Mouse (Mus musculus): ENCODE results near the gene Egfl6. TPM values are rescaled to one million over a fixed set of nuclear protein-coding genes. Genes with fewer than 3 reads are reported as not detected.

Egfl6 gene
- polyA plus RNA-seq (2012; rRNA removed), result 5.1 and 9.5 TPM in 2 replicates

DNA sequence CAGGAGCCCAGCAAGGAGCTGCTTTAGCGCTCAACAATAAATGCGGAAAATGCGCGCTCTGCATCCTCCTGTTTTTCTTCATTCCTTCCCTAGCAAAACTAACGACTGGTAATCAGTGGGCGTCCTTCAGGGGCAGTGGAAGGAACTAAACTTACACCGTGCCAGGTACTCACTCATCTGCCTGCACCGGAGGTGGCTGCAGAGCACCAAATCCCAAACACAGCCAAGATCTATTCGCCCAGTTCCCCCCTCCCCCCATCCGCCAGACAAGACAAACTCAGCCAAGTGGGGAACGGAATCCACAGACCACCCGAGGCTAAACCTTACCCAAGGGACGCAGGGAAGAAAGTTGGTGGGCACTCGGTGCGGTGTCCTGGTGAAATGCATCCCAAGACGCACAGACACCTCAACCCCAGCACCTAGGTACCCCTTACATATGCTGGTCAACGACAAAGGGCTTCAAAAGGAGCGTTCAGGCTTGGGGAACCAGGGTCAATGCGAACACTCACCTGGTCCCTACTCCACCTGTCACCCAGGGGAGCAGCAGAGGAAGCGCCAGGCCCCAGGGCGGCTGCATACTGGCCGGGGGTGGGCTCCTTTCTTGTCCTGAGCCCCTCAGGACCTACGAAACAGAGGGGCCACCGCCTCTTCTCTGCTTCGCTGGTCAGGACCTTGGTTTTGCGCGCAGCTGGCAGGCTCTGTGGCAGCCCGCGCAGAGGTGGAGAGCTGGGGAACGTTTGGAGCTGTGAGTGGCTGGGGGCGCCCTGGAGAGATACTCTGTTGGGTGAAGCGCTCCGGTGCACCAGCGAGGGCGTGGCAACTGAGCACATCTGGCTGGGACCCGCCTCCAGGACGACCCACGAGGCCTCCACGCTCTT, at the start of gene Egfl6:
TSS of gene Egfl6 (minus strand) at position 774 of the 878 bp plus-strand sequence.

DNA sequence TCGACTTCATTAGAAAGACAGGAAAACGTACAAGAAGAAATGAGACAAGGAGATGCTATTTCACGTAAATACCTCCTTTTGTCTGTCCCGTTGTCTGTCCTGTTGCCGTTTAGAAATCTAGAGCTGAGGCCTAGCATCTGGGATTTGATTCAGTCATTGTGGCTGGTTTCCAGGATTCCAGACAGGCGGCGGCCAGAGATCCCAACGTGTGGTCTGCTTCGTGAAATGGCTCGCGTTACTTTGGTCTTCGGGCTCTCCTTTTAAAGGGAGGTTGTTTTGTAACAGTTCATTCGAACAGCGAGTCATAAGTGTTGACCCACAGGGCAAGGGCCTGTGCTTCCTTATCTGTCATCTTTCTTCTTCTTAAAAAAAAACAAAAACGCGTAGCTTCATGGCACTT, 67.2 kb downstream of the Egfl6 start, which contains the start of gene Tceanc:
TSS of gene Tceanc (minus strand) at position 223 of the 400 bp plus-strand sequence.

DNA sequence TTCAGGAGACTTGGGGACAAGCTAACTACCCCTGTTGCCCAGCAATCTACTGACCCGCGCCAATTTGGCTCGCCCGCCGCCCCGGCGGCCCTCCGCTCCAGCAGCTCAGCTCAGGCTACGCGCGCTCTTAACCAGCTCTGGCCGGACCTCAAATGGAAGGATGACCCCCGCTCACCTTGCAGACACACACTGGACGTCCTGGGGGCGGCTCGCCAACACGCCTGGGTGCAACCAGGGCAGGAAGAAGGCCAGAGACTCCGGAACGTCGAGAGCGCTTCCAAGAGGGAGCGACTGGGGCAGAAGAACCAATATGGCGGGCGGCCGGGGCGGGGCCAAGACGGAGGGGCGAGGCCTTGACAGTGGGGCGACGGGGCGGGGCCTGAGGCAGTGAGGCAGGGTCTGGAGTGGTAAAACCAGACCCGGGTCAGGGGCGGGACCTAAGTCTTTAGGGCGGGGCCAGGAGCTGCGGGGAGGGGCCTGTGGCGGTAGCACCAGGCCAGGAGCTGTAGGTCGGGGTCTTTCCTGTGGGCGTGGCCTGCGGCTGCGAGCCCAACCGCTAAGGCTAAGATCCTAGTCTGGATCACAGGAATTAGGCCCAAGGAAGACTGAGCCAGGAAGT, 106.0 kb downstream of the Egfl6 start, which contains the start of gene Rab9:
TSS of gene Rab9 (minus strand) at position 503 of the 619 bp plus-strand sequence.

Other genes starting within 250 kb of the Egfl6 start
- gene Trappc2, start 145.1 kb downstream of the Egfl6 start, polyA plus RNA-seq (2012; rRNA removed), result 13.5 and 18.4 TPM in 2 replicates
- gene Ofd1, start 145.0 kb downstream of the Egfl6 start, polyA plus RNA-seq (2012; rRNA removed), result 7.4 and 8.4 TPM in 2 replicates
- 22.7 and 35.1 TPM in 2 replicates for gene Rab9, start 105.9 kb downstream of the Egfl6 start, polyA plus RNA-seq (2012; rRNA removed)
- 3.2 and 6.3 TPM in 2 replicates for gene Tceanc, start 67.2 kb downstream of the Egfl6 start, polyA plus RNA-seq (2012; rRNA removed)